Comparison of ENCODE assay signal across 18 mouse cellular contexts in genomic region chr16:67989671-67990070, GRCm38 (mm10).
"Had no signal": no experiment of that assay in that cellular context is flagged by ENCODE, and none has a peak within 500 bp of the region (broad histone marks: within the 10 kb centered on the region; RNA-seq: fewer than 3 reads in every experiment).

No protein-coding gene starts in this region.

- DNase-seq: liver, postnatal 0 days; lung, adult 2 months; lung, postnatal 14 days; lung, postnatal 36 days; right cerebral cortex, postnatal 25 days; right cerebral cortex, postnatal 4 days; spleen, adult 18-20 months; thymus, adult 2 months; thymus, postnatal 25 days had no signal

- ATAC-seq: liver, postnatal 0 days; lung, postnatal 0 days; midbrain, embryonic 13.5 days; midbrain, embryonic 15.5 days had no signal

- H3K27me3 ChIP-seq: liver, embryonic 15.5 days; lung, embryonic 15.5 days; megakaryocyte, embryonic 14.5 days; midbrain, embryonic 13.5 days; midbrain, embryonic 15.5 days; neural tube, embryonic 12.5 days had no signal

- H3K4me2 ChIP-seq: liver, embryonic 15.5 days; lung, embryonic 15.5 days; midbrain, embryonic 11.5 days; midbrain, embryonic 13.5 days; midbrain, embryonic 15.5 days; neural tube, embryonic 12.5 days had no signal

- H3K27ac ChIP-seq: liver, embryonic 15.5 days; lung, embryonic 15.5 days; macrophage; midbrain, embryonic 13.5 days; midbrain, embryonic 15.5 days; neural tube, embryonic 12.5 days had no signal

- H3K36me3 ChIP-seq: liver, embryonic 15.5 days; lung, embryonic 15.5 days; midbrain, embryonic 13.5 days; midbrain, embryonic 15.5 days; neural tube, embryonic 12.5 days had no signal

- H3K9ac ChIP-seq: liver, embryonic 15.5 days; liver, postnatal 0 days; lung, embryonic 15.5 days; midbrain, embryonic 13.5 days; midbrain, embryonic 15.5 days; neural tube, embryonic 12.5 days had no signal

- H3K9me3 ChIP-seq: liver, embryonic 15.5 days; lung, embryonic 15.5 days; midbrain, embryonic 13.5 days; midbrain, embryonic 15.5 days; neural tube, embryonic 12.5 days had no signal

- H3K4me3 ChIP-seq: liver, embryonic 15.5 days; lung, embryonic 15.5 days; midbrain, embryonic 13.5 days; midbrain, embryonic 15.5 days; neural tube, embryonic 12.5 days had no signal

- H3K4me1 ChIP-seq: liver, embryonic 15.5 days; lung, embryonic 15.5 days; megakaryocyte, embryonic 14.5 days; midbrain, embryonic 13.5 days; midbrain, embryonic 15.5 days; neural tube, embryonic 12.5 days had no signal
